Mouse (Mus musculus) spleen, postnatal 4 days (tissue): ENCODE measurements around the gene Eif3l.
A peak's percentile ranks its signal among the peaks of the same experiment; 100 is the strongest.

Experiments
- DNase-seq, 2 experiments: peaks; one replicate each; pipeline ENCODE4 v3.0.0; 2022; ENCODE audit warnings: low spot score in 2 of 2

Gene Eif3l

GRCm38 (mm10) chr15:79093083-79093839 lies 18.3 kb downstream of the Eif3l start:
- DNase-seq: no peak

GRCm38 (mm10) chr15:79095483-79095882 lies 20.5 kb downstream of the Eif3l start:
- no peak for DNase-seq

GRCm38 (mm10) chr15:79096556-79096955 lies 21.6 kb downstream of the Eif3l start:
- no peak for DNase-seq

- no peak for DNase-seq
These were observed 22.2 kb downstream of the Eif3l start for GRCm38 (mm10) chr15:79097135-79097534.

- no peak for DNase-seq
These were observed 22.6 kb downstream of the Eif3l start for GRCm38 (mm10) chr15:79097611-79098025.

- no peak for DNase-seq
These were observed 23.2 kb downstream of the Eif3l start for GRCm38 (mm10) chr15:79098220-79098619.

GRCm38 (mm10) chr15:79098868-79099267 lies 23.9 kb downstream of the Eif3l start:
- DNase-seq: no peak

GRCm38 (mm10) chr15:79099456-79099855 lies 24.5 kb downstream of the Eif3l start:
- no peak for DNase-seq

- no peak for DNase-seq
These were observed 25.4 kb downstream of the Eif3l start for GRCm38 (mm10) chr15:79100391-79100790.

- no peak for DNase-seq
These were observed 26.6 kb downstream of the Eif3l start for GRCm38 (mm10) chr15:79101531-79101930.

GRCm38 (mm10) chr15:79103264-79103663 lies 28.3 kb downstream of the Eif3l start:
- DNase-seq: no peak

GRCm38 (mm10) chr15:79105804-79106203 lies 30.8 kb downstream of the Eif3l start:
- no peak for DNase-seq

GRCm38 (mm10) chr15:79107966-79108365 lies 33.0 kb downstream of the Eif3l start:
- no peak for DNase-seq

- peak; percentile 70 to 88 for DNase-seq
These were observed 33.7 kb downstream of the Eif3l start, which contains the start of gene Micall1 for GRCm38 (mm10) chr15:79108421-79109320. TSS of gene Micall1 (plus strand) at chr15:79108898.

GRCm38 (mm10) chr15:79109321-79109934 lies 34.4 kb downstream of the Eif3l start:
- peak in 1 of 2 experiments; percentile 29 for DNase-seq

GRCm38 (mm10) chr15:79110031-79110430 lies 35.1 kb downstream of the Eif3l start:
- no peak for DNase-seq

- DNase-seq: no peak
These were observed 35.5 kb downstream of the Eif3l start for GRCm38 (mm10) chr15:79110528-79110927.

- DNase-seq: no peak
These were observed 36.8 kb downstream of the Eif3l start for GRCm38 (mm10) chr15:79111774-79112173.

- no peak for DNase-seq
These were observed 40.3 kb downstream of the Eif3l start for GRCm38 (mm10) chr15:79115276-79115675.

- no peak for DNase-seq
These were observed 44.5 kb downstream of the Eif3l start for GRCm38 (mm10) chr15:79119491-79119890.

- DNase-seq: no peak
These were observed 47.1 kb downstream of the Eif3l start for GRCm38 (mm10) chr15:79122119-79122518.

GRCm38 (mm10) chr15:79122546-79122945 lies 47.6 kb downstream of the Eif3l start:
- no peak for DNase-seq
